Mouse (Mus musculus): ENCODE results near the gene Rala. TPM values are rescaled to one million over a fixed set of nuclear protein-coding genes. Genes with fewer than 3 reads are reported as not detected.

Rala gene
- 113 TPM in 2 replicates for polyA plus RNA-seq (2015; fragmentation: Nextera tagmentation; extraction: Ambion mirVana)

GRCm38 (mm10) chr13:17944078-17944917, at the start of gene Rala:
Gene Rala (minus strand): TSS chr13:17944239.
- Histone ChIP-seq H3K27me3 (no peaks in the 10 kb centered on the region), H3K4me3 (peak within 1 kb of the TSS; percentile 95), H3K4me1 (peaks cover 12% of the 10 kb centered on the region), H3K9ac (peak within 1 kb of the TSS; percentile 94), H3K27ac (peak within 1 kb of the TSS; percentile 89), H3K36me3 (no peaks in the 10 kb centered on the region), H3K9me3 (no peaks in the 10 kb centered on the region), H3K4me2 (peak within 1 kb of the TSS; percentile 67)
- peak; percentile 99 for ATAC-seq (ENCODE audit: insufficient number of reproducible peaks, insufficient read depth, low FRiP score, low TSS enrichment, low read depth)
- 7% methylated on average over 69 of the region's 69 CpGs for WGBS

- H3K4me1 ChIP-seq, result peaks cover 6% of the 10 kb centered on the region; the same call in 1 of the 2 replicates
- 37% methylated on average over 7 of the region's 7 CpGs for WGBS
- H3K9ac ChIP-seq, result peak overlapping the region; percentile 88
- peak overlapping the region; percentile 80 for H3K4me3 ChIP-seq
- H3K4me2 ChIP-seq, result peak overlapping the region; percentile 77
- no peaks in the 10 kb centered on the region for H3K36me3 ChIP-seq
- H3K27me3 ChIP-seq, result no peaks in the 10 kb centered on the region
- no peak for ATAC-seq (ENCODE audit: insufficient number of reproducible peaks, insufficient read depth, low FRiP score, low TSS enrichment, low read depth)
- no peaks in the 10 kb centered on the region for H3K9me3 ChIP-seq
- H3K27ac ChIP-seq, result peak overlapping the region; percentile 90
Measured at GRCm38 (mm10) chr13:17993515-17993847, 49.4 kb upstream of the Rala start.

- H3K4me1 ChIP-seq, result peaks cover 6% of the 10 kb centered on the region; the same call in 1 of the 2 replicates
- peak within 1 kb of the TSS; percentile 88 for H3K9ac ChIP-seq
- peak within 1 kb of the TSS; percentile 90 for H3K27ac ChIP-seq
- H3K4me3 ChIP-seq, result peak within 1 kb of the TSS; percentile 80
- WGBS, result under 1% methylated on average over 54 of the region's 54 CpGs
- no peaks in the 10 kb centered on the region for H3K27me3 ChIP-seq
- peak; percentile 97 for ATAC-seq (ENCODE audit: insufficient number of reproducible peaks, insufficient read depth, low FRiP score, low TSS enrichment, low read depth)
- H3K9me3 ChIP-seq, result no peaks in the 10 kb centered on the region
- no peaks in the 10 kb centered on the region for H3K36me3 ChIP-seq
- peak within 1 kb of the TSS; percentile 77 for H3K4me2 ChIP-seq
Measured at GRCm38 (mm10) chr13:17992697-17993514, 48.9 kb upstream of the Rala start, which contains the start of gene Yae1d1. Gene Yae1d1 (minus strand): TSS chr13:17993349.

- no peak overlapping the region for H3K9ac ChIP-seq
- H3K36me3 ChIP-seq, result peaks cover 8% of the 10 kb centered on the region
- H3K27ac ChIP-seq, result no peak overlapping the region
- WGBS, result 67% methylated on average over 4 of the region's 4 CpGs
- H3K4me3 ChIP-seq, result peak overlapping the region; percentile 80
- H3K27me3 ChIP-seq, result no peaks in the 10 kb centered on the region
- H3K4me2 ChIP-seq, result peak overlapping the region; percentile 77
- H3K9me3 ChIP-seq, result no peaks in the 10 kb centered on the region
- peaks cover 6% of the 10 kb centered on the region; the same call in 1 of the 2 replicates for H3K4me1 ChIP-seq
- ATAC-seq (ENCODE audit: insufficient number of reproducible peaks, insufficient read depth, low FRiP score, low TSS enrichment, low read depth), result no peak
Measured at GRCm38 (mm10) chr13:17992009-17992408, 48.0 kb upstream of the Rala start.

GRCm38 (mm10) chr13:17983194-17983593, 39.2 kb upstream of the Rala start:
- H3K27me3 ChIP-seq, result no peaks in the 10 kb centered on the region
- 55% methylated on average over 4 of the region's 4 CpGs for WGBS
- peaks cover 43% of the 10 kb centered on the region for H3K36me3 ChIP-seq
- no peak overlapping the region for H3K9ac ChIP-seq
- H3K4me3 ChIP-seq, result no peak overlapping the region
- H3K4me2 ChIP-seq, result no peak overlapping the region
- no peaks in the 10 kb centered on the region for H3K4me1 ChIP-seq
- no peak overlapping the region for H3K27ac ChIP-seq
- no peak for ATAC-seq (ENCODE audit: insufficient number of reproducible peaks, insufficient read depth, low FRiP score, low TSS enrichment, low read depth)
- no peaks in the 10 kb centered on the region for H3K9me3 ChIP-seq

- peaks cover 40% of the 10 kb centered on the region for H3K36me3 ChIP-seq
- no peaks in the 10 kb centered on the region for H3K4me1 ChIP-seq
- no peak overlapping the region for H3K4me3 ChIP-seq
- H3K4me2 ChIP-seq, result no peak overlapping the region
- H3K9ac ChIP-seq, result no peak overlapping the region
- no peaks in the 10 kb centered on the region for H3K27me3 ChIP-seq
- H3K9me3 ChIP-seq, result no peaks in the 10 kb centered on the region
- WGBS, result 90% methylated on average over 5 of the region's 5 CpGs
- no peak overlapping the region for H3K27ac ChIP-seq
- ATAC-seq (ENCODE audit: insufficient number of reproducible peaks, insufficient read depth, low FRiP score, low TSS enrichment, low read depth), result no peak
Measured at GRCm38 (mm10) chr13:17982634-17983033, 38.6 kb upstream of the Rala start.

- Histone ChIP-seq H3K9me3 (no peaks in the 10 kb centered on the region), H3K4me1 (no peaks in the 10 kb centered on the region), H3K36me3 (0 out of 2 replicates have a peak, but pooled peaks cover 2% of the 10 kb centered on the region), H3K27ac (no peak overlapping the region), H3K4me2 (no peak overlapping the region), H3K27me3 (no peaks in the 10 kb centered on the region), H3K4me3 (no peak overlapping the region), H3K9ac (no peak overlapping the region)
- WGBS, result 75% methylated on average over 8 of the region's 8 CpGs
- no peak for ATAC-seq (ENCODE audit: insufficient number of reproducible peaks, insufficient read depth, low FRiP score, low TSS enrichment, low read depth)
Measured at GRCm38 (mm10) chr13:17976854-17977739, 33.1 kb upstream of the Rala start.

- no peak for ATAC-seq (ENCODE audit: insufficient number of reproducible peaks, insufficient read depth, low FRiP score, low TSS enrichment, low read depth)
Measured at GRCm38 (mm10) chr13:17975891-17976290, 31.9 kb upstream of the Rala start.

GRCm38 (mm10) chr13:17975457-17975856, 31.4 kb upstream of the Rala start:
- no peak for ATAC-seq (ENCODE audit: insufficient number of reproducible peaks, insufficient read depth, low FRiP score, low TSS enrichment, low read depth)

More at GRCm38 (mm10) chr13:17975891-17976290, 31.9 kb upstream of the Rala start:
- H3K9me3 ChIP-seq, result no peaks in the 10 kb centered on the region
- H3K27me3 ChIP-seq, result no peaks in the 10 kb centered on the region
- 51% methylated on average over 2 of the region's 2 CpGs for WGBS
- no peaks in the 10 kb centered on the region for H3K4me1 ChIP-seq
- H3K9ac ChIP-seq, result no peak overlapping the region
- H3K27ac ChIP-seq, result no peak overlapping the region
- no peak overlapping the region for H3K4me3 ChIP-seq
- no peaks in the 10 kb centered on the region for H3K36me3 ChIP-seq
- H3K4me2 ChIP-seq, result no peak overlapping the region

GRCm38 (mm10) chr13:17974734-17975133, 30.7 kb upstream of the Rala start:
- Histone ChIP-seq H3K9ac (no peak overlapping the region), H3K36me3 (no peaks in the 10 kb centered on the region), H3K27me3 (no peaks in the 10 kb centered on the region), H3K4me1 (no peaks in the 10 kb centered on the region), H3K4me3 (no peak overlapping the region), H3K27ac (no peak overlapping the region), H3K4me2 (no peak overlapping the region), H3K9me3 (no peaks in the 10 kb centered on the region)
- no peak for ATAC-seq (ENCODE audit: insufficient number of reproducible peaks, insufficient read depth, low FRiP score, low TSS enrichment, low read depth)
- 95% methylated on average over 9 of the region's 9 CpGs for whole genome bisulfite sequencing

More at GRCm38 (mm10) chr13:17975457-17975856, 31.4 kb upstream of the Rala start:
- Histone ChIP-seq H3K4me2 (no peak overlapping the region), H3K36me3 (no peaks in the 10 kb centered on the region), H3K4me1 (no peaks in the 10 kb centered on the region), H3K27ac (no peak overlapping the region), H3K9me3 (no peaks in the 10 kb centered on the region), H3K9ac (no peak overlapping the region), H3K27me3 (no peaks in the 10 kb centered on the region), H3K4me3 (no peak overlapping the region)
- WGBS, result 76% methylated on average over 1 of the region's 1 CpGs

- Histone ChIP-seq H3K27ac (no peak overlapping the region), H3K36me3 (no peaks in the 10 kb centered on the region), H3K9me3 (no peaks in the 10 kb centered on the region), H3K9ac (no peak overlapping the region), H3K4me1 (no peaks in the 10 kb centered on the region), H3K27me3 (no peaks in the 10 kb centered on the region), H3K4me3 (no peak overlapping the region), H3K4me2 (no peak overlapping the region)
- ATAC-seq (ENCODE audit: insufficient number of reproducible peaks, insufficient read depth, low FRiP score, low TSS enrichment, low read depth), result no peak
- 79% methylated on average over 7 of the region's 7 CpGs for WGBS
Measured at GRCm38 (mm10) chr13:17960613-17961012, 16.6 kb upstream of the Rala start.

Measured in embryonic facial prominence, embryonic 13.5 days (tissue).